Mouse (Mus musculus): ENCODE results near the gene Psmd1. TPM values are rescaled to one million over a fixed set of nuclear protein-coding genes. Genes with fewer than 3 reads are reported as not detected.

The Psmd1 gene
- total and polyA plus RNA-seq, 3 experiments: 57.9 to 155 (median 116) TPM

Other genes with a start within 250 kb of the Psmd1 start
- 22.6 and 24.8 TPM in 2 replicates for gene Itm2c, start 170.1 kb upstream of the Psmd1 start, total RNA-seq (2012; rRNA removed)
- gene Itm2c, start 170.1 kb upstream of the Psmd1 start, polyA plus RNA-seq (2012; ENCODE audit: insufficient read depth in 1 of 2, insufficient read length in 2 of 2, low read depth in 1 of 2, low replicate concordance in 2 of 2, missing spikeins in 1 of 2): 10 to 100 TPM in 1 of 2 experiments, not detected in 1; 28.2 TPM
- not detected in 2 replicates for gene 4933407L21Rik, start 135.9 kb upstream of the Psmd1 start, total RNA-seq (2012; rRNA removed)
- gene 4933407L21Rik, start 135.9 kb upstream of the Psmd1 start, polyA plus RNA-seq (2012; ENCODE audit: insufficient read depth in 1 of 2, insufficient read length in 2 of 2, low read depth in 1 of 2, low replicate concordance in 2 of 2, missing spikeins in 1 of 2): not detected
- gene Gpr55, start 103.4 kb upstream of the Psmd1 start, total RNA-seq (2012; rRNA removed): 0.04 TPM in 1 of 2 replicates, not detected in the other
- gene Gpr55, start 103.4 kb upstream of the Psmd1 start, polyA plus RNA-seq (2012; ENCODE audit: insufficient read depth in 1 of 2, insufficient read length in 2 of 2, low read depth in 1 of 2, low replicate concordance in 2 of 2, missing spikeins in 1 of 2): under 1 TPM in 1 of 2 experiments, not detected in 1; 0.01 TPM
- gene Spata3, start 47.6 kb upstream of the Psmd1 start, total RNA-seq (2012; rRNA removed): not detected in 2 replicates
- gene Spata3, start 47.6 kb upstream of the Psmd1 start, polyA plus RNA-seq (2012; ENCODE audit: insufficient read depth in 1 of 2, insufficient read length in 2 of 2, low read depth in 1 of 2, low replicate concordance in 2 of 2, missing spikeins in 1 of 2): not detected
- not detected in 2 replicates for gene 2810459M11Rik, start 18.5 kb upstream of the Psmd1 start, total RNA-seq (2012; rRNA removed)
- gene 2810459M11Rik, start 18.5 kb upstream of the Psmd1 start, polyA plus RNA-seq (2012; ENCODE audit: insufficient read depth in 1 of 2, insufficient read length in 2 of 2, low read depth in 1 of 2, low replicate concordance in 2 of 2, missing spikeins in 1 of 2): not detected
- 0.07 and 0.15 TPM in 2 replicates for gene Htr2b, start 47.6 kb downstream of the Psmd1 start, total RNA-seq (2012; rRNA removed)
- under 1 TPM in 1 of 2 experiments, not detected in 1; 0.22 TPM for gene Htr2b, start 47.6 kb downstream of the Psmd1 start, polyA plus RNA-seq (2012; ENCODE audit: insufficient read depth in 1 of 2, insufficient read length in 2 of 2, low read depth in 1 of 2, low replicate concordance in 2 of 2, missing spikeins in 1 of 2)
- gene Gm21972, start 69.2 kb downstream of the Psmd1 start, total RNA-seq (2012; rRNA removed): 0.26 and 0.65 TPM in 2 replicates
- gene Gm21972, start 69.2 kb downstream of the Psmd1 start, polyA plus RNA-seq (2012; ENCODE audit: insufficient read depth in 1 of 2, insufficient read length in 2 of 2, low read depth in 1 of 2, low replicate concordance in 2 of 2, missing spikeins in 1 of 2): 10 to 100 TPM in 1 of 2 experiments, not detected in 1; 52.7 TPM
- gene Armc9, start 90.4 kb downstream of the Psmd1 start, total RNA-seq (2012; rRNA removed): 5.9 and 7.2 TPM in 2 replicates
- gene Armc9, start 90.4 kb downstream of the Psmd1 start, polyA plus RNA-seq (2012; ENCODE audit: insufficient read depth in 1 of 2, insufficient read length in 2 of 2, low read depth in 1 of 2, low replicate concordance in 2 of 2, missing spikeins in 1 of 2): 10 to 100 TPM in 1 of 2 experiments, not detected in 1; 12.0 TPM
- gene B3gnt7, start 238.4 kb downstream of the Psmd1 start, total RNA-seq (2012; rRNA removed): not detected in 2 replicates
- gene B3gnt7, start 238.4 kb downstream of the Psmd1 start, polyA plus RNA-seq (2012; ENCODE audit: insufficient read depth in 1 of 2, insufficient read length in 2 of 2, low read depth in 1 of 2, low replicate concordance in 2 of 2, missing spikeins in 1 of 2): under 1 TPM in 1 of 2 experiments, not detected in 1; 0.40 TPM